Mouse (Mus musculus) heart, embryonic 16.5 days (tissue): ENCODE results near the gene Tmem30b. TPM values are rescaled to one million over a fixed set of nuclear protein-coding genes. Genes with fewer than 3 reads are reported as not detected.

Source experiments
- ATAC-seq: fragments of 200-750 bp; cut with Nextera tagmentation; replicated peaks from 2 replicates; pipeline ENCODE4 v1.8.0; 2017; ENCODE audit warnings: moderate number of reproducible peaks; ENCODE audit not compliant: insufficient read depth, low FRiP score; ENCODE audit errors: extremely low read depth
- H3K27ac ChIP-seq: fragments of 300-500 bp; sonication (generic); 2 replicates; pipeline ENCODE4 v1.5.1; 2014; ENCODE audit warnings: mild to moderate bottlenecking, low read length, control low read depth, moderate library complexity
- H3K27me3 ChIP-seq: fragments of 300-500 bp; sonication (generic); 2 replicates; pipeline ENCODE4 v1.6.1; 2014; ENCODE audit warnings: low read length, mixed read lengths; ENCODE audit not compliant: control insufficient read depth, insufficient read depth
- H3K36me3 ChIP-seq: fragments of 300-500 bp; sonication (generic); 2 replicates; pipeline ENCODE4 v1.6.1; 2014; ENCODE audit not compliant: control insufficient read depth, insufficient read depth
- H3K4me1 ChIP-seq: fragments of 300-500 bp; sonication (generic); 2 replicates; pipeline ENCODE4 v1.6.1; 2014; ENCODE audit warnings: low read length, mixed read lengths; ENCODE audit not compliant: control insufficient read depth, insufficient read depth
- H3K4me2 ChIP-seq: fragments of 300-500 bp; sonication (generic); 2 replicates; pipeline ENCODE4 v1.6.1; 2014; ENCODE audit warnings: low read depth, mild to moderate bottlenecking, control low read depth, low read length
- H3K4me3 ChIP-seq: fragments of 300-500 bp; sonication (generic); 2 replicates; pipeline ENCODE4 v1.5.1; 2014; ENCODE audit warnings: mild to moderate bottlenecking, control low read depth, low read length
- H3K9ac ChIP-seq: fragments of 300-500 bp; sonication (generic); 2 replicates; pipeline ENCODE4 v1.6.1; 2014; ENCODE audit warnings: low read length, control low read depth
- H3K9me3 ChIP-seq: fragments of 300-500 bp; sonication (generic); replicated peaks from 2 replicates; pipeline ENCODE4 v1.6.1; 2016; ENCODE audit warnings: low read length; ENCODE audit not compliant: control insufficient read depth
- WGBS: fragments of 180-500 bp; shearing (Covaris S2); extraction: QIAGEN DNeasy Blood & Tissue Kit; methylation state at CpG from one replicate; pipeline ENCODE4 v1.1.7; 2014; 5-methylcytosine and 5-hydroxymethylcytosine counted together
- polyA plus RNA-seq: library from polyadenylated mRNA; unstranded; fragments of >200 nt; fragmentation: Nextera tagmentation; extraction: Ambion mirVana; gene quantifications from 2 replicates; pipeline ENCODE4 v1.2.1, GENCODE M21; 2015

The Tmem30b gene
- polyA plus RNA-seq, 1 experiment from 2014 or later = 3.0 TPM

DNA sequence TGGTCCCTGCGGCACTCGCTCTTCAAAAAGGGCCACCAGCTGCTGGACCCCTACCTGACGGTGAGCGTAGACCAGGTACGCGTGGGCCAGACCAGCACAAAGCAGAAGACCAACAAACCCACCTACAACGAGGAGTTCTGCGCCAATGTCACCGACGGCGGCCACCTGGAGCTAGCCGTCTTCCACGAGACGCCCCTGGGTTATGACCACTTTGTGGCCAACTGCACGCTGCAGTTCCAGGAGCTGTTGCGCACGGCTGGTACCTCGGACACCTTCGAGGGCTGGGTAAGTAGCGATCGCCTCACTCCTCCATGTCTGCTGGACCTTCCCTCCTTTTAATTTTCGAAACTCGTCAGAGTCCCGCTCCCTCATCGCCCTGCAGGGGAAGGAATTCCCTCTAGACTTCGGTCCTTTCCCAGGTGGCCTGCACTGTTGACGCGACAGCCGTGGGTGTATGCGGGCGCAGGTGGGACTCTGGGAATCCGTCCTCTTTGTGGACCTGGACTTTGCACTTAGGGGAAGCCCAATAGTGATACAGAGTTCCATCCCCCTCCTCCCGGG lies 39.1 kb upstream of the Tmem30b start:
- WGBS = under 1% methylated on average over 33 of the region's 33 CpGs
- H3K9me3 ChIP-seq = no peaks in the 10 kb centered on the region
- 0 out of 2 replicates have a peak, but pooled peaks cover 4% of the 10 kb centered on the region for H3K4me1 ChIP-seq
- peak overlapping the region; percentile 90 for H3K27ac ChIP-seq
- peak overlapping the region; percentile 93 for H3K9ac ChIP-seq
- H3K4me3 ChIP-seq = peak overlapping the region; percentile 87
- peaks cover 8% of the 10 kb centered on the region for H3K27me3 ChIP-seq
- H3K36me3 ChIP-seq = no peaks in the 10 kb centered on the region
- H3K4me2 ChIP-seq = peak overlapping the region; percentile 88
- 0 out of 2 replicates have a peak, but pooled peaks have one; percentile 10 for ATAC-seq

DNA sequence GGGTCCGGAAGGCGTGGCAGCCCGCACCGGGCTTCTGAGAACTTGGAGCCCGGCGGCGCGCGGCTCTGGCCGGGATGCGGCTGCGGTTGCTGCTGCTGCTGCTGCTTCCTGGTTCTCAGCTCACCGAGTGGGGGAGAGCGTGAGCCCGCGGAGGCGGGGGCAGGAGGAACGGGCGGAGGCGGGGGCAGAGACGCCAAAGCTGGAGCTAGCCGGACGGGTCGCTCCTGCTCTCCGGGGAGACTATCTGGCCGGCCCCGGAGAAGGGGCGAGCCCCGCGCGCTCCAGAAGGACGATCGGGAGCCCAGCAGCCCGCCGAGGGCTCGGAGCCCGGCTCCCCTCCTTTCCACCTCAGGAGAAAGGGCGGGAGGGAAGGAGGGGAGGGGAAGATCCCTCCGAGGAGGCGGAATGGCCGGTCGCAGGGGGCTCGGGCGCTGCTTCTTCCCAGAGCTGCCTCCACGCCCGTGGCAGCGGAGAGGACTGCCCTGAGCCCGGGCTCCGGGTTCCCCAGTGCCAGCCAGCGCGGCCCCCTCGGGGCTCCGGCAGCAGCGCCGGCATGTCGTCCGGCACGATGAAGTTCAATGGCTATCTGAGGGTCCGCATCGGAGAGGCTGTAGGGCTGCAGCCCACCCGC lies 38.5 kb upstream of the Tmem30b start, which contains the start of gene Prkch:
Gene Prkch (plus strand): TSS at position 187 of the 631 bp plus-strand sequence.
- H3K4me1 ChIP-seq = 0 out of 2 replicates have a peak, but pooled peaks cover 4% of the 10 kb centered on the region
- 0% methylated on average over 51 of the region's 61 CpGs for WGBS
- no peaks in the 10 kb centered on the region for H3K9me3 ChIP-seq
- peak within 1 kb of the TSS; percentile 87 for H3K4me3 ChIP-seq
- H3K9ac ChIP-seq = peak within 1 kb of the TSS; percentile 93
- H3K27ac ChIP-seq = peak within 1 kb of the TSS; percentile 90
- ATAC-seq = peak; percentile 86
- peaks cover 8% of the 10 kb centered on the region for H3K27me3 ChIP-seq
- H3K4me2 ChIP-seq = peak within 1 kb of the TSS; percentile 88
- H3K36me3 ChIP-seq = no peaks in the 10 kb centered on the region

DNA sequence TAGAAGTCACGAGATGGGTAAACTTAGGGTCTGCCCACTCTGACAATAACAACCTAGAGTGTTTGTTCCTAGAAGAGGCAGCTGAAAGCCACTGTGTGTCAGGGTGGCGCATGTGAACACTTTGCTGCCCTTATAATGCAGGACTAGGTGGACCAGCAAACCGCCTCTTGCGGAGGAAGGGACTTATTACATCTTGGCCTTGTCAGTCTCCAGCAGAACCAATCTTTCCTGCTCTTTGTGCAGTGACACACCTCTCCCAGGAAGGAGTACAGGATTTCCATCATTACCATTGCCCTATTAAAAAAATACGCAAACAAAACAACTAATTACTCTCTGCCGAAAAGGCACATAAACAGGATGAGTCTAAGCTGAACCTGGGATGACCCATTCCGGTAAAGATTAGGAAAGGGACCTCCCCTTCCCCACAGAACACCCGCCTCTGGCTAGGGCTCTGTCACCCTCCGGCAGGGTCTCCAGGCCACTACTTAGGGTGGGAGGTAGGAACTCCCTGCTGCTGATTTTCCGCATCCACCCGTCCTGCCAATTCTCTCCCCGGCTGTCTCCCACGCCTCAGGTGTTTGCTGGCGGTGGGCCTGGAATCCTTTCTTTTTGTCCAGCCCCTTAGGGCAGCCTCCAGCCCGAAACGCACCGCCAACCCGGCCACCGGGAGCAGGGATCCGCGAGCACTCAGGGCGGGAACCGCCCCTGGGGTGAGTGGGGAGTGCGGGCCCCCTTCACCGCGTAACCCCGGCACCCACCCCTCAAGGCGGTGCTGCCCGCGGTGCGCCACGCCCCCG lies 37.8 kb upstream of the Tmem30b start:
- peak overlapping the region; percentile 88 for H3K4me2 ChIP-seq
- peaks cover 8% of the 10 kb centered on the region for H3K27me3 ChIP-seq
- peak overlapping the region; percentile 90 for H3K27ac ChIP-seq
- 0 out of 2 replicates have a peak, but pooled peaks cover 4% of the 10 kb centered on the region for H3K4me1 ChIP-seq
- H3K36me3 ChIP-seq = no peaks in the 10 kb centered on the region
- H3K9ac ChIP-seq = peak overlapping the region; percentile 93
- peak; percentile 59 for ATAC-seq
- WGBS = 6% methylated on average over 33 of the region's 33 CpGs
- H3K9me3 ChIP-seq = no peaks in the 10 kb centered on the region
- peak overlapping the region; percentile 87 for H3K4me3 ChIP-seq

DNA sequence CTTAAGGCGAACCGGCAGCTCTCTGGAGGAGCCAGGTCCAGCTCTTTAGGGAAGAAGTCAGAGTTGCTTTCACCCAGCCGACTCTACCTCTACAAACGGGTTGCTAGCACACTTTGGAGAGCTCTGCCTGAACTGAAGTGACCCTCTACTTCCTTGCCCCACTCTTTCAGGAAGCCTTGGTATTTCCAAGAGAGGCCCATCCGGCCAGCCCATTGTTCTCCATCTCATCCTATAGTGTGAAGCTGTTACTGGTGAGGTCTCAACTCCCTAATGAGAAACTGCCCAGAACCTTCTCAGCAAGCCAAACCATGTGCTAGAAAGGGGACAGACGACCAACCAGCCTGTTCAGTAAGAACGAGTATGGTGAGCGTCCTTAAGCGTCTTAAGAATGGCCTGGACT lies 37.1 kb upstream of the Tmem30b start:
- Histone ChIP-seq H3K27me3 (peaks cover 8% of the 10 kb centered on the region), H3K27ac (peak overlapping the region; percentile 90), H3K4me2 (no peak overlapping the region), H3K9ac (no peak overlapping the region), H3K4me1 (0 out of 2 replicates have a peak, but pooled peaks cover 4% of the 10 kb centered on the region), H3K4me3 (no peak overlapping the region), H3K36me3 (no peaks in the 10 kb centered on the region), H3K9me3 (no peaks in the 10 kb centered on the region)
- no peak; the same call in 1 of the 2 replicates for ATAC-seq
- WGBS = 66% methylated on average over 9 of the region's 9 CpGs

DNA sequence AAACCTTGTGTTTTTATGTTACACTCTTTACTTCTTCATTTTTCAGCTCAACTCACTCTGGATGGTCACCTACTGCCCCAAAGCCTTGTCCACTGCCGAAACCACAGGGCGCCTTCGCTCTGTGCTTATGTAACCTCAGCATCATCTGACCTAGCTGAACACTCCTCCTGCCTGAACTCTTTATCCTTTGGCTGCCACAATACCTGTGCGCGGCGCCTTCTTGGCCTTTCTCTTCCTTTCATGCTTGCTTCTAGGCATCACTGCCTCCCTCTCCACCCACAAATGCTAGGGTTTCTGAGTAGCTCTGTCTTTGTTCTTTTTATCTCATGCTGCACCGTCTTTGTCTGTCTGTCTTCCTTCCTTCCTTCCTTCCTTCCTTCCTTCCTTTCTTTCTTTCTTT lies 34.6 kb upstream of the Tmem30b start:
- Histone ChIP-seq H3K36me3 (no peaks in the 10 kb centered on the region), H3K9ac (no peak overlapping the region), H3K4me3 (no peak overlapping the region), H3K4me2 (no peak overlapping the region), H3K9me3 (no peaks in the 10 kb centered on the region), H3K27me3 (peaks cover 4% of the 10 kb centered on the region; the same call in 1 of the 2 replicates), H3K4me1 (0 out of 2 replicates have a peak, but pooled peaks cover 4% of the 10 kb centered on the region), H3K27ac (no peak overlapping the region)
- WGBS = 74% methylated on average over 7 of the region's 7 CpGs
- no peak for ATAC-seq

DNA sequence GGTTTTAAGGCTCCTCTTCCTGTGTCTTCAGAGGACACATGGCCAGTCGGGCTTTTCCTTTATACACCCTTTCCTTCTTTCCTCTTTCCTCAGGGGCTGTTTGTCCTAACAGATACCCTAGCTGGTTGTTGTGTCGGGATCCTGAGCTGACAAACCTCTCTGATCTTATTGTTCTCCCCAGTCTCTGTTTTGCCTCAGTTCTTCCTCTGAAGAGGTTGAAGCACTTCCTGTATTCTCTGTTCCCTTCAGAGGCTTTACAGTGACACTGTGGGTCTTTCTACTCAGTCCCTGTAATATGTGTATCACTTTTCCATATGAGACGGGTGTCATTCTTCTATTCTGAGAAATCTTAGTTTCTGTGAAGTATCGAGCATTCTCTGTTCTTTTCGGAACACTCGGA lies 31.9 kb upstream of the Tmem30b start:
- Histone ChIP-seq H3K9me3 (no peaks in the 10 kb centered on the region), H3K4me2 (no peak overlapping the region), H3K27me3 (no peaks in the 10 kb centered on the region), H3K27ac (no peak overlapping the region), H3K4me1 (0 out of 2 replicates have a peak, but pooled peaks cover 4% of the 10 kb centered on the region), H3K4me3 (no peak overlapping the region), H3K9ac (no peak overlapping the region), H3K36me3 (no peaks in the 10 kb centered on the region)
- ATAC-seq = no peak
- WGBS = 52% methylated on average over 6 of the region's 6 CpGs

DNA sequence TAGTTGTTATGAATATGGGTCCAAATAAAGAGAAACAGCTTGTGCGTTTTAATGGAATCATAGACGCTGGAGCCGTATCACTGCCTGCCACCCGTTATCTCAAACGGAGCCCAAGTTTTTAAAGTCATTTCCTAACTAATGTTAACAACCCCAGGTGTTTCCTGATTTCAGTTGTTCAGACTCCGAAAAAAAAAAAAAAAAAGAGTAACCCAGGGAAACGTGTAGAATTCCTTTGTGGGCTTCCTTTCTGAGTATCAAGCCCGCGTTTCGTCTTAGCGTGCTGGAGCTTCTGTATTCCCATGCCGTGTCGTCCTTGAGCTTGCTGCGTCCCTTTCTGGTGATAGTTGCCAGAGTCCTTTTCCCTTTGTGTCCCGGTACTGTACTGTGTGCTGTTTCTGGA lies 28.4 kb upstream of the Tmem30b start:
- 0 out of 2 replicates have a peak overlapping the region, but pooled peaks have one; percentile 36 for H3K9ac ChIP-seq
- ATAC-seq = 0 out of 2 replicates have a peak, but pooled peaks have one; percentile 23
- peak overlapping the region; percentile 28 for H3K4me3 ChIP-seq
- WGBS = 30% methylated on average over 15 of the region's 15 CpGs
- H3K4me1 ChIP-seq = 0 out of 2 replicates have a peak, but pooled peaks cover 4% of the 10 kb centered on the region
- H3K9me3 ChIP-seq = no peaks in the 10 kb centered on the region
- H3K4me2 ChIP-seq = peak overlapping the region; percentile 55
- H3K36me3 ChIP-seq = no peaks in the 10 kb centered on the region
- no peaks in the 10 kb centered on the region for H3K27me3 ChIP-seq
- H3K27ac ChIP-seq = peak overlapping the region; percentile 69

DNA sequence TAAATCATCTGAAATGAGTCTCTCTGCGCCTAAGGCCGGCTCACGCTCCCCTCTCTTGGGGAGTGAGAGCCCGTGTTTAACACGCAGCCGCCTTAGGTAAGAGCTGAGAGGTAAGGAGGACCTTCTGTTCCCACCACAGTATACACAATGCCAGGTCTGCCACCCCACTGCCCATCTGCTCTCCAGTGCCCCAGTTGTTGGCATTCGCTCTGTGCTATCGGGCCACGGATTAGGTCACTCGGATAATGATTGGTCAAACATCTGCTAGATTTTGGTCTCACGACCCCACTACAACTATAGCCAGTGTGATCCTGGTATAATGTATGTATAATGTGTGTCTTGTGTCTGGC lies 19.4 kb upstream of the Tmem30b start:
- Histone ChIP-seq H3K27ac (no peak overlapping the region), H3K4me3 (peak overlapping the region; percentile 47), H3K4me2 (peak overlapping the region; percentile 86), H3K4me1 (0 out of 2 replicates have a peak, but pooled peaks cover 2% of the 10 kb centered on the region), H3K9me3 (0 out of 2 replicates have a peak, but pooled peaks cover 3% of the 10 kb centered on the region), H3K27me3 (0 out of 2 replicates have a peak, but pooled peaks cover 3% of the 10 kb centered on the region), H3K9ac (peak overlapping the region; percentile 26), H3K36me3 (no peaks in the 10 kb centered on the region)
- WGBS = 60% methylated on average over 11 of the region's 11 CpGs
- no peak for ATAC-seq
